Mouse (Mus musculus) right cerebral cortex, postnatal 25 days (tissue): ENCODE results near the gene Chst2.

Experiments
- DNase-seq: peaks from one replicate; pipeline ENCODE4 v3.0.0; 2022

Chst2 gene

DNA sequence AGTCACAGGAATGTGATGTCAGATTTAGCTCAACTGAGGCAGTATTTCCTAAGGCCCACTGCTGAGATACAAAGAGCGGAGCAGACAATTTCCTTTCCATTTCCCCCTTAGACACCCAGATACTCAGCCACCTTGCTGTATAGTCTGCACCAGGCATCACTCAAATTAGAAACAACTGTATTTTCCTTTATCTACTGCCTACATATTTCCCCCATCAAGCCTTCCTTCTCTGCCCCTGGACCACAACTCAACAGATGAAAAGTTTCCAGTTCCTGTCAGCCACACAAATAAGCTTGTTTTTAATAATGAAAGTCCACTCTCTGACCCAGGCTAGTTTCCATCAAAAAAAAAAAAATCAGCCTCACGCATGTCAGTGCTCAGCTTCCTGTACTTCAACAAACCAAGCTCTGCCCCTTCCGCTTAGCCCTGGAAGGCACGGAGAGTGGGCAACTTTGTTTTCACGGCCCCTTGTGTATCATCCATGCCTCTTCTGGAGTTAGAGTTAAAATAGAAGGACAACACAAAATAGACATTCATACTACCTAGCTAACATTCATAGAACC lies 52.6 kb downstream of the Chst2 start:
- no peak for DNase-seq

DNA sequence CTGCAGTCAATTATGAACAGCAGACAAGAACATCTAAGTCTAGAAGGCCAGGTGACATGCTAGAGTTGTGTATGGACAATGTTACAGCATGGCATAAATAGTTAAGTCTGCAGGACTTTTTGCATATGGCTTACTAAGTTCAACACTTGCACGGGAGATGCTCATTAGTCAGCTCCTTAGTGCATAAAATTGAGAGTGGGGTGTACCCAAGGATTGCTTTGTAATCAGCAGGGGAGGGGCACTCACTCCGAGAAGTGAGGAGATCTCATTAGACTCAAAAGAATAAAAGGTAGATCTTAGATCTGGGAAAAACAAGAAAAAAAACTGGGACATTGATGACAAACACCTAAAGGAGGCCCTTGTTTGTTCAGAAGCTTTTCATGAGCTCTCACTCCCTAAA lies 54.6 kb downstream of the Chst2 start:
- DNase-seq: no peak

DNA sequence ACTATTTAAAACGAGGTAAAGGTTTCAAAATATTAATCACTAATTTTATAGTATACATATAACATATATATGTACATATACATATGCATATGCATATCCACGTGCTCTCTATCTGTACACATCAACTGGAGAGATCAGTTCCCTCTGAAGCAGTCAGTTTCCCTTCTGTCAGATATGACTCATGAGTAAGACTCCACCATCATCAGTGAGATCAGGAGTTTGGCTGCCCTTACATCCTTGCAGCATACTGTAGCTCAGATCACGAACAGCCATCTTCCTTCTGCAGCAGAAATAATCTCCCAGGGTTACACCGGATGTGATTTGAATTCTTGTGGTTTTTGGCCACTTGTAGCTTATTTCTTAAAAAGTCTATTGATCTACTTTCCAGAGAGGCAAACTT lies 56.0 kb downstream of the Chst2 start:
- DNase-seq: no peak
